Mouse (Mus musculus): ENCODE results near the gene Cgnl1.

DNA sequence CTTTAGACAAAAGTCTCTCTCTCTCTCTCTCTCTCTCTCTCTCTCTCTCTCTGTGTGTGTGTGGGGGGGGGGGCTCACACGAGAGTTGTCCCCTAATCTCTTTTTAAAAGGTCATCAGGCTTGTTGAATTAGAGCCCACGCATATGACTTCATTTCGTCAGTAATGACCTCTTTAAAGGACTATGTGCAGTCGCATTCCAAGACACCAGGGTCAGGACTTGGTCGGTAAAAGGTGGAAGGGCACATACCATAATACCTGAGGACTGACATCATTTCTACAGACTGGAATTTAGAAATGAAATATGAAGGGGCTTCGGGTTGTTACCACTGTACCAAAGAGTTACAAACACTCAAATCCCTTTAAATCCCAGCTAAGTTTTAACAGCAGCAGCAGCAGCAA is 32.7 kb upstream of the Cgnl1 start:
- TF ChIP-seq CTCF (IDR thresholded peaks at IDR 0.05; ENCODE audit: extremely low read depth, insufficient read depth, insufficient read length, insufficient replicate concordance) (no peak), POLR2A (IDR thresholded peaks at IDR 0.05; ENCODE audit: low read depth, low read length) (no peak)

All from spleen, adult 2 months (tissue).